Mouse (Mus musculus): Measurements from ENCODE around the gene Foxn3.

The Foxn3 gene

GRCm38 (mm10) chr12:99332144-99332807 lies 231.1 kb downstream of the Foxn3 start:
- no peak for DNase-seq (ENCODE audit: low spot score in 2 of 2)

- no peak for DNase-seq (ENCODE audit: low spot score in 2 of 2)
These were observed 231.9 kb downstream of the Foxn3 start for GRCm38 (mm10) chr12:99331341-99331947.

GRCm38 (mm10) chr12:99330822-99331285 lies 232.5 kb downstream of the Foxn3 start:
- no peak for DNase-seq (ENCODE audit: low spot score in 2 of 2)

- DNase-seq (ENCODE audit: low spot score in 2 of 2): no peak
These were observed 233.8 kb downstream of the Foxn3 start for GRCm38 (mm10) chr12:99329301-99330257.

GRCm38 (mm10) chr12:99326157-99326556 lies 237.2 kb downstream of the Foxn3 start:
- DNase-seq (ENCODE audit: low spot score in 2 of 2): no peak

- DNase-seq (ENCODE audit: low spot score in 2 of 2): no peak
These were observed 241.6 kb downstream of the Foxn3 start for GRCm38 (mm10) chr12:99321633-99322431.

GRCm38 (mm10) chr12:99320966-99321496 lies 242.4 kb downstream of the Foxn3 start:
- DNase-seq (ENCODE audit: low spot score in 2 of 2): no peak

- no peak for DNase-seq (ENCODE audit: low spot score in 2 of 2)
These were observed 243.5 kb downstream of the Foxn3 start for GRCm38 (mm10) chr12:99319896-99320295.

- DNase-seq (ENCODE audit: low spot score in 2 of 2): no peak
These were observed 244.2 kb downstream of the Foxn3 start for GRCm38 (mm10) chr12:99319171-99319570.

- DNase-seq (ENCODE audit: low spot score in 2 of 2): no peak
These were observed 247.5 kb downstream of the Foxn3 start for GRCm38 (mm10) chr12:99315931-99316330.

- DNase-seq (ENCODE audit: low spot score in 2 of 2): no peak
These were observed 248.6 kb downstream of the Foxn3 start for GRCm38 (mm10) chr12:99314817-99315216.

GRCm38 (mm10) chr12:99311303-99311702 lies 252.1 kb downstream of the Foxn3 start:
- no peak for DNase-seq (ENCODE audit: low spot score in 2 of 2)

GRCm38 (mm10) chr12:99309937-99310336 lies 253.4 kb downstream of the Foxn3 start:
- no peak for DNase-seq (ENCODE audit: low spot score in 2 of 2)

- DNase-seq (ENCODE audit: low spot score in 2 of 2): no peak
These were observed 254.8 kb downstream of the Foxn3 start for GRCm38 (mm10) chr12:99308541-99309089.

GRCm38 (mm10) chr12:99306536-99307204 lies 256.7 kb downstream of the Foxn3 start:
- DNase-seq (ENCODE audit: low spot score in 2 of 2): no peak

GRCm38 (mm10) chr12:99305784-99306535 lies 257.4 kb downstream of the Foxn3 start:
- no peak for DNase-seq (ENCODE audit: low spot score in 2 of 2)

- no peak for DNase-seq (ENCODE audit: low spot score in 2 of 2)
These were observed 258.1 kb downstream of the Foxn3 start for GRCm38 (mm10) chr12:99305324-99305723.

GRCm38 (mm10) chr12:99304056-99304455 lies 259.3 kb downstream of the Foxn3 start:
- DNase-seq (ENCODE audit: low spot score in 2 of 2): no peak

- no peak for DNase-seq (ENCODE audit: low spot score in 2 of 2)
These were observed 259.8 kb downstream of the Foxn3 start for GRCm38 (mm10) chr12:99303581-99303980.

- no peak for DNase-seq (ENCODE audit: low spot score in 2 of 2)
These were observed 263.5 kb downstream of the Foxn3 start for GRCm38 (mm10) chr12:99299900-99300299.

Measured in right cerebral cortex, postnatal 36 days (tissue).